Mouse (Mus musculus) cerebellum, adult 2 months (tissue): ENCODE results near the gene Tcp1. TPM values are rescaled to one million over a fixed set of nuclear protein-coding genes. Genes with fewer than 3 reads are reported as not detected.

Experiments used
- DNase-seq, 2 experiments: peaks; one replicate each; pipeline ENCODE4 v3.0.0; 2021
- H3K27ac ChIP-seq: fragments of 200-500 bp; 2 replicates; pipeline ENCODE4 v1.5.1; 2012; ENCODE audit warnings: low read length, control low read depth, inconsistent platforms; ENCODE audit not compliant: insufficient read depth
- H3K27me3 ChIP-seq: fragments of 200-500 bp; 2 replicates; pipeline ENCODE4 v1.6.1; 2012; ENCODE audit warnings: inconsistent platforms, mild to moderate bottlenecking, low read length, moderate library complexity; ENCODE audit not compliant: control insufficient read depth, insufficient read depth
- H3K4me1 ChIP-seq: fragments of 200-500 bp; 2 replicates; pipeline ENCODE4 v1.6.1; 2011; ENCODE audit warnings: low read length; ENCODE audit not compliant: control insufficient read depth, insufficient read depth
- H3K4me3 ChIP-seq: fragments of 200-500 bp; replicated peaks from 2 replicates; pipeline ENCODE3; 2011; ENCODE audit warnings: mild to moderate bottlenecking, low read depth, low read length, control low read depth; ENCODE audit not compliant: insufficient read depth
- CTCF ChIP-seq: fragments of 200-500 bp; IDR thresholded peaks from 2 replicates; pipeline ENCODE4 v1.5.1; 2011; ENCODE audit warnings: low read depth, mild to moderate bottlenecking, control low read depth, low read length, moderate library complexity, borderline replicate concordance; ENCODE audit not compliant: insufficient read depth
- POLR2A ChIP-seq: fragments of 200-500 bp; IDR thresholded peaks from 2 replicates; pipeline ENCODE4 v1.6.1; 2011; ENCODE audit warnings: low read length, control low read depth, borderline replicate concordance; ENCODE audit not compliant: insufficient read depth
- WGBS: fragments of 180-500 bp; shearing (Covaris S2); methylation state at CpG from one replicate; pipeline ENCODE4 v1.1.7; 2018; 5-methylcytosine and 5-hydroxymethylcytosine counted together
- polyA plus RNA-seq: library from polyadenylated mRNA; depleted of rRNA; stranded (reverse); fragments of >200 nt; gene quantifications from 2 replicates; pipeline ENCODE4 v1.2.3, GENCODE M21; 2012

Tcp1 gene
- polyA plus RNA-seq, 1 experiment = 145 TPM

- WGBS = 43% methylated on average over 11 of the region's 12 CpGs
- H3K27ac ChIP-seq = no peak overlapping the region
- no peak overlapping the region for H3K4me3 ChIP-seq
- H3K27me3 ChIP-seq = no peaks in the 10 kb centered on the region
- no peaks in the 10 kb centered on the region for H3K4me1 ChIP-seq
- TF ChIP-seq POLR2A (no peak), CTCF (no peak)
- DNase-seq = no peak
These were observed 11.8 kb upstream of the Tcp1 start for GRCm38 (mm10) chr17:12903372-12904333.

DNA sequence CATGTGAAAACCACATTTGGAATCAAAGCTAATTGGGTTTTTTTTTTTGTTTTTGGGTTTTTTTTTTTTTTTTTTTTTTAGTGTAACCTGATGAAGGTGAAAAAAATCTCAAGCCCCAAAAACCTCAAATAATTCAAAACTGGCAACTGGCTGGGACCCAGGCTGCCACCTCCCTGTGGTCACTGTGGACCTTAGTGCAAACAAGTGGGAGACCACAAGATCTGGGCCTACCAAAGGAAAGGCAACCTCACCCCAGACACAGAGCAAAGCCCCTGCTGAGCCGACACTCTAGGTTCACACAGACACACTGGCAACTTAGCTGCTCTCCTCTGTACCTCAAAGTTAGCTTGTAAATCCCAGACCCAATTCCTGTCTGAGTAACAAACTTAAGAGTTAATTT lies 11.2 kb upstream of the Tcp1 start:
- WGBS = 79% methylated on average over 1 of the region's 1 CpGs
- H3K4me1 ChIP-seq = no peaks in the 10 kb centered on the region

DNA sequence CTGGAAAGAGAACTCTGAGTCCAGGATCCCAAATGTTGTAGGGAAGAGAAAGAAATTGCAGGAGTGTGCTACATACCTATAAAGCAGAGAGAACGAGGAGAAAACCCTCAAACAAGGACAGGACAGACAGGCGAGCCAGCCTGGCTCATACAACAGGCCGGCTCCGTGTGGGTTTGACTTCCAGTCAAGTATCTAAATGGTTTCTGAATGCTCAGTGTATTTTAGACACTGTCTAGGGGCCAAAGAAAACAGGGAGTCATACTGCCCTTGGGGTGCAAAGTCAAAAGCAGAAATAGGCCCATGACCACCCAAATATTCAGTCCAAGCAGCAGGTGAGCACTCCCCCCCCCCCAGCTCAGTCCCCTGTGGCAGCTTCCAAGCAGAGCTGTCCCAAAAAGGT lies 9.7 kb upstream of the Tcp1 start:
- Histone ChIP-seq H3K27me3 (no peaks in the 10 kb centered on the region), H3K27ac (no peak overlapping the region), H3K4me3 (no peak overlapping the region), H3K4me1 (no peaks in the 10 kb centered on the region)
- TF ChIP-seq POLR2A = no peak
- TF ChIP-seq CTCF = no peak
- DNase-seq = no peak
- 92% methylated on average over 4 of the region's 4 CpGs for WGBS

More for the DNA sequence above, 11.2 kb upstream of the Tcp1 start:
- DNase-seq = no peak
- Histone ChIP-seq H3K27me3 (no peaks in the 10 kb centered on the region), H3K4me3 (no peak overlapping the region), H3K27ac (no peak overlapping the region)
- TF ChIP-seq CTCF (no peak), POLR2A (no peak)

- no peak overlapping the region for H3K27ac ChIP-seq
- no peaks in the 10 kb centered on the region for H3K4me1 ChIP-seq
- no peak overlapping the region for H3K4me3 ChIP-seq
- DNase-seq = no peak
- TF ChIP-seq CTCF = no peak
- TF ChIP-seq POLR2A = no peak
- H3K27me3 ChIP-seq = no peaks in the 10 kb centered on the region
- WGBS = 85% methylated on average over 9 of the region's 9 CpGs
These were observed 9.1 kb upstream of the Tcp1 start for GRCm38 (mm10) chr17:12906436-12906835.

DNA sequence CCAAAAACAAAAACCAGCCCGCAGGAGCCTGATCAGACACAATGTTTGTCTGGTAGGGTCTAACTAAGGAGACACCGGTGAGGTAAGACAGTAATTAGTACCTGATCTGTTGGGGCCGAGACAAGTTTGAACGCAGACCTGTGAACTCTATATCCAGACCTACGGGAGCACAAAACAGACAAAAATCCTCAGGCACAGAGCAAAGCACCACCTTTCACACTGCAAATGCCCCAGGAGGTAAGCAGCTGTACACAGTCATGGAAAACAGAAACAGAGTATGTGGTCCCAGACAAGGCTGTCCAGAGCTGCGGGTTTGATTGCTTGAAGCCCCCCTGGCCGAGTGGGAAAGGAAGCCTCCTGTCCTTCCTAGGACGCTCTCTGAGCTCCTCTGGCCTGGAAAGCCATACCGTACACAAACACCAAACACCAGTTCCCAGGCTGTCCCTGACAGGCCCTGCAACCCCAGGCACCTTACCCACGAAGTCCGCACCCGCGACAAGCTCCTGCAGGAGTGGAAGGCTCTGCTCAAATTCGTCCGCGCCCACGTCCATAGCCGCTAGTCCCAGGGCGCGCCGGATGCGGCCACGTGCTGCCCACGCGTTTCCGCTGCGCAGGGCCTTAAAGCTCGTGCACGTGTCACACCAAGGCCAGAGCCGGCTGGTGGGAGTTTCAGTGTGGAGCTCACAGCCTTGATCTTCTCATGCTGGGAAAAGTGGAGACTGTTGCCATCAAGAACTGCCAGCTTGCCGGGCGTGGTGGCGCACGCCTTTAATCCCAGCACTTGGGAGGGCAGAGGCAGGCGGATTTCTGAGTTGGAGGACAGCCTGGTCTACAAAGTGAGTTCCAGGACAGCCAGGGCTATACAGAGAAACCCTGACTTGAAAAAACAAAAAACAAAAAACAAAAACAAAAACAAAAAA lies 5.9 kb upstream of the Tcp1 start, which contains the start of gene Pnldc1:
Gene Pnldc1 (minus strand): TSS at position 870 of the 920 bp plus-strand sequence.
- H3K4me3 ChIP-seq = no peak within 1 kb of the TSS
- no peak within 1 kb of the TSS for H3K27ac ChIP-seq
- no peaks in the 10 kb centered on the region for H3K4me1 ChIP-seq
- TF ChIP-seq POLR2A (no peak), CTCF (no peak)
- no peak for DNase-seq
- no peaks in the 10 kb centered on the region for H3K27me3 ChIP-seq
- WGBS = 82% methylated on average over 35 of the region's 35 CpGs

DNA sequence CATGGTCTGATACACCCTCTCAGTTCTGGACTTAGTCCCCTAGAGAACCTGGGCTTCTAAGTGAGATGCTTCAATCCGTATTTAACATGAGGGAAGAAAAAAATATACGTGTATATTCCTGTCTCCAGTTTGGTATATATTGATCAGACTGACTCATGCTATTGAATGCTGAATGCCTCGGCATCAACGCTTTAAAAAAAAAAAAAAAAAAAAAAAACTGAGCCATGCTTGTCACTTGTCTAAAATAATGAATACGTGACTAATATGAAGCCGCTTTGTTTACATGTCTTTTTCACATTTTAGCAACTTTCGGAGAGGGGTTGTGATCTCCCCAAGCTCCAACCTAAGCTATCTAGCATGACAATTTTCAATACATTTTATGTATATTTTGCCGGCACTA lies 5.1 kb upstream of the Tcp1 start:
- WGBS = 83% methylated on average over 8 of the region's 8 CpGs
- TF ChIP-seq POLR2A (no peak), CTCF (no peak)
- no peak overlapping the region for H3K27ac ChIP-seq
- no peaks in the 10 kb centered on the region for H3K27me3 ChIP-seq
- no peak overlapping the region for H3K4me3 ChIP-seq
- DNase-seq = no peak
- no peaks in the 10 kb centered on the region for H3K4me1 ChIP-seq

GRCm38 (mm10) chr17:12915881-12916583 lies 531 bp downstream of the Tcp1 start, which contains the start of gene Mrpl18:
Mrpl18 (minus strand) TSS chr17:12916345.
- peak; percentile 98 to 100 for DNase-seq
- Histone ChIP-seq H3K4me3 (peak within 1 kb of the TSS; percentile 96), H3K4me1 (no peaks in the 10 kb centered on the region), H3K27me3 (no peaks in the 10 kb centered on the region), H3K27ac (peak within 1 kb of the TSS; percentile 71)
- under 1% methylated on average over 56 of the region's 56 CpGs for WGBS
- peak; percentile 74 for TF ChIP-seq POLR2A
- no peak for TF ChIP-seq CTCF
